8 mouse cellular contexts compared by ENCODE assay signal in genomic region chr5:53355069-53355468, GRCm38 (mm10).
DNase-seq lines count a peak whose midpoint lies in the region; ATAC-seq and TF ChIP-seq lines count a peak whose summit lies in the region.

No protein-coding gene starts in this region.

- H3K4me3 ChIP-seq in intestine, postnatal 0 days (ENCODE audit: low read depth, low read length): no peak overlapping the region
- H3K4me3 ChIP-seq in midbrain, embryonic 10.5 days: no peak overlapping the region

- peak; percentile 52; the same call in 1 of the 2 replicates for ATAC-seq in intestine, postnatal 0 days

- WGBS in intestine, postnatal 0 days: 0% methylated on average over 6 of the region's 6 CpGs
- WGBS in midbrain, embryonic 10.5 days: 1% methylated on average over 6 of the region's 6 CpGs

- DNase-seq in adrenal gland, adult (ENCODE audit: inconsistent age in 2 of 2, low spot score in 1 of 2): peak; percentile 72 to 93
- DNase-seq in embryo, embryonic 10.5 days (ENCODE audit: low spot score): peak; percentile 87
- peak; percentile 73 to 82 for DNase-seq in gastrocnemius, postnatal 4 days (ENCODE audit: low spot score in 2 of 2)
- peak; percentile 80 to 83 for DNase-seq in left cerebral cortex, postnatal 36 days (ENCODE audit: low spot score in 2 of 2)
- peak; percentile 83 for DNase-seq in midbrain, embryonic 10.5 days (ENCODE audit: low spot score)
- DNase-seq in right cerebral cortex, postnatal 36 days (ENCODE audit: low spot score in 2 of 2): peak; percentile 61 to 66
- DNase-seq in urinary bladder, postnatal 36 days (ENCODE audit: low spot score in 2 of 2): peak; percentile 71 to 80

- no peak overlapping the region for H3K27ac ChIP-seq in intestine, postnatal 0 days (ENCODE audit: low read depth, low read length)
- H3K27ac ChIP-seq in midbrain, embryonic 10.5 days (replicated peaks): 0 out of 2 replicates have a peak overlapping the region, but pooled peaks have one; percentile 25

- no peak overlapping the region for H3K4me2 ChIP-seq in intestine, postnatal 0 days (replicated peaks; ENCODE audit: low read depth)

- H3K4me1 ChIP-seq in intestine, postnatal 0 days (replicated peaks; ENCODE audit: control insufficient read depth, insufficient read depth, low read length): no peaks in the 10 kb centered on the region
- peaks cover 5% of the 10 kb centered on the region for H3K4me1 ChIP-seq in midbrain, embryonic 10.5 days

- no peaks in the 10 kb centered on the region for H3K36me3 ChIP-seq in intestine, postnatal 0 days (ENCODE audit: control insufficient read depth, insufficient read depth)
- no peaks in the 10 kb centered on the region for H3K36me3 ChIP-seq in midbrain, embryonic 10.5 days

- H3K27me3 ChIP-seq in intestine, postnatal 0 days (replicated peaks; ENCODE audit: control insufficient read depth, insufficient read depth, low read length): peaks cover 4% of the 10 kb centered on the region; the same call in 1 of the 2 replicates
- no peaks in the 10 kb centered on the region for H3K27me3 ChIP-seq in midbrain, embryonic 10.5 days (ENCODE audit: low read depth, poor library complexity, severe bottlenecking)

- intact Hi-C loops in left cerebral cortex, postnatal 36 days (cut with DNase I): loop anchor here (5.0 to 10.0 kb wide), 3 partner anchors 237 to 320 kb away; no protein-coding TSS in a partner anchor

- peak; percentile 99 for TF ChIP-seq CTCF in intestine, postnatal 0 days (IDR thresholded peaks at IDR 0.05; ENCODE audit: low read depth)

- no peak overlapping the region for H3K9ac ChIP-seq in intestine, postnatal 0 days (ENCODE audit: low read depth, low read length)

- H3K9me3 ChIP-seq in intestine, postnatal 0 days (ENCODE audit: control insufficient read depth): no peaks in the 10 kb centered on the region
- H3K9me3 ChIP-seq in midbrain, embryonic 10.5 days (replicated peaks): no peaks in the 10 kb centered on the region
